Mouse (Mus musculus) neural tube, embryonic 11.5 days (tissue): ENCODE data around the gene Acacb. TPM values are rescaled to one million over a fixed set of nuclear protein-coding genes. Genes with fewer than 3 reads are reported as not detected.

Experiments used
- ATAC-seq: fragments of 200-750 bp; cut with Nextera tagmentation; 2 replicates; pipeline ENCODE4 v1.8.0; 2017; ENCODE audit warnings: moderate number of reproducible peaks, mild to moderate bottlenecking, moderate TSS enrichment, moderate library complexity; ENCODE audit not compliant: insufficient read depth, low FRiP score, low TSS enrichment
- DNase-seq: peaks from one replicate; pipeline ENCODE4 v3.0.0-alpha.2; 2015; ENCODE audit warnings: low spot score
- H3K27ac ChIP-seq: fragments of 300-500 bp; sonication (generic); 2 replicates; pipeline ENCODE4 v1.5.1; 2014; ENCODE audit warnings: low read depth, mild to moderate bottlenecking, low read length
- H3K27me3 ChIP-seq: fragments of 300-500 bp; sonication (generic); 2 replicates; pipeline ENCODE4 v1.6.1; 2014; ENCODE audit warnings: mild to moderate bottlenecking, low read length, mixed read lengths; ENCODE audit not compliant: control insufficient read depth, insufficient read depth
- H3K36me3 ChIP-seq: fragments of 300-500 bp; sonication (generic); 2 replicates; pipeline ENCODE4 v1.6.1; 2014; ENCODE audit warnings: mild to moderate bottlenecking, low read length, moderate library complexity, mixed read lengths; ENCODE audit not compliant: control insufficient read depth, insufficient read depth
- H3K4me1 ChIP-seq: fragments of 300-500 bp; sonication (generic); 2 replicates; pipeline ENCODE4 v1.6.1; 2014; ENCODE audit warnings: low read length, mixed read lengths; ENCODE audit not compliant: control insufficient read depth, insufficient read depth
- H3K4me2 ChIP-seq: fragments of 300-500 bp; sonication (generic); 2 replicates; pipeline ENCODE4 v1.6.1; 2014; ENCODE audit warnings: low read depth, mild to moderate bottlenecking, moderate library complexity
- H3K4me3 ChIP-seq: fragments of 300-500 bp; sonication (generic); 2 replicates; pipeline ENCODE4 v1.5.1; 2014; ENCODE audit warnings: low read depth, low read length
- H3K9ac ChIP-seq: fragments of 300-500 bp; sonication (generic); 2 replicates; pipeline ENCODE4 v1.6.1; 2014; ENCODE audit warnings: mild to moderate bottlenecking, low read length
- H3K9me3 ChIP-seq: fragments of 300-500 bp; sonication (generic); 2 replicates; pipeline ENCODE4 v1.6.1; 2016; ENCODE audit warnings: low read length; ENCODE audit not compliant: control insufficient read depth
- WGBS: fragments of 180-500 bp; shearing (Covaris S2); extraction: QIAGEN DNeasy Blood & Tissue Kit; methylation state at CpG from one replicate; pipeline ENCODE4 v1.1.7; 2014; 5-methylcytosine and 5-hydroxymethylcytosine counted together
- polyA plus RNA-seq: library from polyadenylated mRNA; unstranded; fragments of >200 nt; fragmentation: Nextera tagmentation; extraction: Ambion mirVana; gene quantifications from 2 replicates; pipeline ENCODE4 v1.2.1, GENCODE M21; 2014

The Acacb gene
- polyA plus RNA-seq, 1 experiment from 2014 or later: 0.82 TPM

- Histone ChIP-seq H3K27ac (no peak overlapping the region), H3K4me1 (no peaks in the 10 kb centered on the region), H3K27me3 (no peaks in the 10 kb centered on the region), H3K4me2 (no peak overlapping the region), H3K9me3 (no peaks in the 10 kb centered on the region), H3K9ac (no peak overlapping the region), H3K4me3 (no peak overlapping the region), H3K36me3 (no peaks in the 10 kb centered on the region)
- no peak for ATAC-seq
- 85% methylated on average over 14 of the region's 14 CpGs for WGBS
- no peak for DNase-seq
Measured at GRCm38 (mm10) chr5:114147043-114147972, 973 bp downstream of the Acacb start.

- no peak overlapping the region for H3K9ac ChIP-seq
- DNase-seq: no peak
- no peak overlapping the region for H3K27ac ChIP-seq
- no peaks in the 10 kb centered on the region for H3K27me3 ChIP-seq
- no peaks in the 10 kb centered on the region for H3K9me3 ChIP-seq
- H3K36me3 ChIP-seq: no peaks in the 10 kb centered on the region
- WGBS: 85% methylated on average over 12 of the region's 12 CpGs
- no peak overlapping the region for H3K4me2 ChIP-seq
- no peak overlapping the region for H3K4me3 ChIP-seq
- H3K4me1 ChIP-seq: no peaks in the 10 kb centered on the region
- ATAC-seq: no peak
Measured at GRCm38 (mm10) chr5:114152359-114153092, 6.2 kb downstream of the Acacb start.

- no peaks in the 10 kb centered on the region for H3K27me3 ChIP-seq
- WGBS: 3% methylated on average over 12 of the region's 12 CpGs
- ATAC-seq (no peak), DNase-seq (peak; percentile 57)
- no peak overlapping the region for H3K27ac ChIP-seq
- H3K4me3 ChIP-seq: no peak overlapping the region; the same call in 1 of the 2 replicates
- H3K4me2 ChIP-seq: no peak overlapping the region
- no peaks in the 10 kb centered on the region for H3K4me1 ChIP-seq
- H3K36me3 ChIP-seq: no peaks in the 10 kb centered on the region
- H3K9me3 ChIP-seq: no peaks in the 10 kb centered on the region
- no peak overlapping the region for H3K9ac ChIP-seq
Measured at GRCm38 (mm10) chr5:114153490-114153889, 7.2 kb downstream of the Acacb start.

- H3K9ac ChIP-seq: no peak overlapping the region
- H3K36me3 ChIP-seq: no peaks in the 10 kb centered on the region
- no peak overlapping the region for H3K4me3 ChIP-seq
- H3K9me3 ChIP-seq: no peaks in the 10 kb centered on the region
- H3K27me3 ChIP-seq: no peaks in the 10 kb centered on the region
- no peak overlapping the region for H3K27ac ChIP-seq
- ATAC-seq: no peak
- no peaks in the 10 kb centered on the region for H3K4me1 ChIP-seq
- H3K4me2 ChIP-seq: no peak overlapping the region
- no peak for DNase-seq
- WGBS: 87% methylated on average over 5 of the region's 5 CpGs
Measured at GRCm38 (mm10) chr5:114154765-114155164, 8.4 kb downstream of the Acacb start.

- no peaks in the 10 kb centered on the region for H3K27me3 ChIP-seq
- no peak overlapping the region for H3K9ac ChIP-seq
- 64% methylated on average over 9 of the region's 9 CpGs for WGBS
- H3K4me1 ChIP-seq: no peaks in the 10 kb centered on the region
- DNase-seq (no peak), ATAC-seq (no peak)
- H3K4me3 ChIP-seq: no peak overlapping the region
- H3K27ac ChIP-seq: no peak overlapping the region
- H3K4me2 ChIP-seq: no peak overlapping the region
- H3K36me3 ChIP-seq: no peaks in the 10 kb centered on the region
- no peaks in the 10 kb centered on the region for H3K9me3 ChIP-seq
Measured at GRCm38 (mm10) chr5:114155168-114155933, 9.0 kb downstream of the Acacb start.

- H3K9me3 ChIP-seq: no peaks in the 10 kb centered on the region
- no peak overlapping the region for H3K4me3 ChIP-seq
- no peak for ATAC-seq
- no peak overlapping the region for H3K9ac ChIP-seq
- no peak overlapping the region for H3K27ac ChIP-seq
- 56% methylated on average over 7 of the region's 7 CpGs for WGBS
- H3K4me2 ChIP-seq: no peak overlapping the region
- DNase-seq: no peak
- H3K36me3 ChIP-seq: no peaks in the 10 kb centered on the region
- H3K27me3 ChIP-seq: no peaks in the 10 kb centered on the region
- no peaks in the 10 kb centered on the region for H3K4me1 ChIP-seq
Measured at GRCm38 (mm10) chr5:114157236-114157635, 10.9 kb downstream of the Acacb start.

GRCm38 (mm10) chr5:114161424-114161823, 15.1 kb downstream of the Acacb start:
- no peak for DNase-seq
- Histone ChIP-seq H3K27ac (no peak overlapping the region), H3K4me3 (no peak overlapping the region), H3K4me2 (no peak overlapping the region), H3K9me3 (no peaks in the 10 kb centered on the region), H3K9ac (no peak overlapping the region), H3K27me3 (no peaks in the 10 kb centered on the region), H3K4me1 (no peaks in the 10 kb centered on the region), H3K36me3 (no peaks in the 10 kb centered on the region)
- 86% methylated on average over 6 of the region's 6 CpGs for WGBS
- ATAC-seq: no peak

GRCm38 (mm10) chr5:114162106-114162815, 15.9 kb downstream of the Acacb start:
- no peak for ATAC-seq
- H3K9ac ChIP-seq: no peak overlapping the region
- WGBS: 54% methylated on average over 12 of the region's 12 CpGs

More at GRCm38 (mm10) chr5:114162106-114162815, 15.9 kb downstream of the Acacb start:
- Histone ChIP-seq H3K4me3 (no peak overlapping the region), H3K4me2 (no peak overlapping the region), H3K27me3 (no peaks in the 10 kb centered on the region), H3K4me1 (no peaks in the 10 kb centered on the region), H3K36me3 (no peaks in the 10 kb centered on the region), H3K27ac (no peak overlapping the region), H3K9me3 (no peaks in the 10 kb centered on the region)
- no peak for DNase-seq
